Mouse (Mus musculus) right cerebral cortex, adult 2 months (tissue): Measurements from ENCODE around the gene Dclk2.

Experiments
- DNase-seq, 2 experiments: peaks; one replicate each; pipeline ENCODE4 v3.0.0; 2021 to 2022; ENCODE audit warnings: low spot score in 2 of 2

Gene Dclk2

GRCm38 (mm10) chr3:86844804-86845481, 75.7 kb downstream of the Dclk2 start:
- peak; percentile 54 to 63 for DNase-seq

DNA sequence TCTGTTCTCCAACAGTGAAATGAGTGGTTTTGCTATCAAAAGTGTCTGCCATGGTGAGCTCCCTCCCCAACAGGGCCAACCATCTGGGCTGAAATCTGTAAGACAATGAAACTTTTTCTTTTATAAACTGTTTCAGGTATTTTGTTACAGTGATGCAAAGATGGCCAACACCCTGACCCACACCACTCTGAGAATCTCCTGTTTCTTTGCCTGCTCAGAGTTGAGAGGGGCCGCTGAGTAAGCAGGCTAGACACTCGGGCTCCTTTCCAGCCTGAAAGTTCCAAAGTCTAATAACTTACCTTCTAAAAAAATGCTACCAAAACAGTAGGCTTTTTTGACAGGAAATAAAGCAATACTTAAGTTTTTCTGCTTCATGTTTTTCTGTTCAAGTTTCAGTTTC, 78.2 kb downstream of the Dclk2 start:
- no peak for DNase-seq

GRCm38 (mm10) chr3:86839606-86840005, 81.0 kb downstream of the Dclk2 start:
- DNase-seq: no peak

DNA sequence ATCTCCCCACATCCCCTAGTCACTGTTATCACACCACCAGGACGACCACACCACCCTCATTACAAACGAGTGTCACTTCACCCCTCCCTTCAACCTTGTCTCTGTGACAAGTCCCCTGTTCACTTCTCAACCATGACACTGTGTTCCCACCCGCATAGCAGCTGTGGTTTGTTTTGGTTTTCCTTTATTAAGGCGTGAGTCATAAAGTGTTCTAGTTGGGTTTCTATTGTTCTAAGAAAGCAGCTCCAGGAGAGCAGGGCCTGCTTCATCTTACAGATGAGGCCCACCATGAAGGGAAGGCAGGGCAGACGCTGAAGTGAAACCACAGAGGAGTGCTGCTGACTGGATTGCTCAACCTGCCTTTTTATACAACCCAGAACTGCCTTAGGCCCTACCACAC, 83.3 kb downstream of the Dclk2 start:
- DNase-seq: no peak

DNA sequence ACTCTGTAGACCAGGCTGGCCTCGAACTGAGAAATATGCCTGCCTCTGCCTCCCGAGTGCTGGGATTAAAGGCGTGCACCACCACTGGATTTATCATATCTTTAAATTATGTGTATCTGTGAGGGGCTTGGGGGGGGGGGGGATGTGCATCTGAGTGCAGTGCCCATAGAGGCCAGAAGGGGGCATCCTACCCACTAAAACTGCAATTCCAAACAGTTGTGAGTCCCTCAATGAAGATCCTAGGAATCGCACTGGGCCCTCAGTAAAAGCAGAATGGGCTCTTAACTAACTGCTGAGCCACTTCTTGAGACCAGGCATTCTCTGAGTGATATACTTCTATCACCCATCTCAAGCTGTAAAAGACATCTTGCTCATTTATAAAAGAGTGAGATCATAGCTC, 85.5 kb downstream of the Dclk2 start:
- DNase-seq: no peak

DNA sequence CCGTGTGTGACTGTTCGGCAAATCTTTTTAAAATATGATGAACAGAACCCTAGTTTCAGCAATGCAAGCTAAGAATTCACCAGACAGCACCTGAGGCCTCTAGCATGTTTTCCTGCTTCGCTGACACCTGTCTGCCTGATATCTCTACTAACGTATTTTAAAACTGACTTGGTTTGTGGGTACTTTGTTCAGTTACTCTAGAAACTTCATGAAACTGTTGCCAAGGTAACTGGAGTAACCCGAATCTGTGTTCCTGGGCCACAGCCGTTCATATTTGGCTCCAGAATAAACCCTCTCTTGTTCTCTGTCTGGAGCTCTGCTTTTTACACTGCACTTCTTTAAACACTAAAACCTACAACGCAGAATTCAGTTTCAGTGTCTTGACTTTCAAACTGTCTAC, 86.3 kb downstream of the Dclk2 start:
- DNase-seq: no peak

GRCm38 (mm10) chr3:86832591-86833267, 87.9 kb downstream of the Dclk2 start:
- peak in 1 of 2 experiments; percentile 52 for DNase-seq

DNA sequence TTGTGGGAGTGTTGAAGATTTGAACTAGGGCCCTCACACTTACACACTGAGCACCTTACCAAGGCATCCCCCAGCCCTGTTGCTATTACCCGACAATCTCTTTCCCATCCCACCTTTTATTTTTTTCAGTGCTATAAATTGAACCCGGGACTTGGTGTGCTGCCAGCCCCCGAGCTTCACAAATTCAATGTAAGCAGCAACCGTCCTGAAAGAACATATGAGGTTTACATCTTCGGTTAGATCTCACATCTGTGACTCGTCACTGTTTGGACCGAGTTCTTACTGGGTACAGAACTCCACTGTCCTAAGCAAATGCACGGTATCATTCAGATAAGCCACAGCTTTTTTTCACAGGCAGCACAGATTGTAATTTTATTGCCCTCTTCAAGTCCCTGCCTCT, 88.5 kb downstream of the Dclk2 start:
- DNase-seq: peak in 1 of 2 experiments; percentile 26

GRCm38 (mm10) chr3:86827506-86827905, 93.1 kb downstream of the Dclk2 start:
- DNase-seq: no peak

GRCm38 (mm10) chr3:86821383-86821782, 99.3 kb downstream of the Dclk2 start:
- DNase-seq: no peak

DNA sequence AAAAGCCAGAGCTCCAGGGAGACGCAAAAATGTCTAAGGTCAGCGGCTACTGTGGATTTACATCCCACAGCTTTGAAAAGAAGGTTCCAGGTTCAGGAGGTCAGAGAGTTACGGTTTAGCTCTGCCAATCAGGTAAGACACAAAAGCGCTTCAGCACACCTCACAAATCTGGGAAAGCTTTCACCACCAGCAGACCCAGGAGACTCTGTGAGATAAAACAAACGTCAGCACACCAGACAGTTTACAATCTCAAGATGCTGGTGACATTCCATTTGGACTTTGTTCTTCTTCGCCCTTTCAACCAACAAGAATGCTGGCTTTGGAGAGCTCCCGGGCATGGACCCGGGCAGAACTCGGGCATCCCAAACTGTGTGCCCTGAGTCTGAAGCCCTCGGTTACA, 100.3 kb downstream of the Dclk2 start:
- no peak for DNase-seq

DNA sequence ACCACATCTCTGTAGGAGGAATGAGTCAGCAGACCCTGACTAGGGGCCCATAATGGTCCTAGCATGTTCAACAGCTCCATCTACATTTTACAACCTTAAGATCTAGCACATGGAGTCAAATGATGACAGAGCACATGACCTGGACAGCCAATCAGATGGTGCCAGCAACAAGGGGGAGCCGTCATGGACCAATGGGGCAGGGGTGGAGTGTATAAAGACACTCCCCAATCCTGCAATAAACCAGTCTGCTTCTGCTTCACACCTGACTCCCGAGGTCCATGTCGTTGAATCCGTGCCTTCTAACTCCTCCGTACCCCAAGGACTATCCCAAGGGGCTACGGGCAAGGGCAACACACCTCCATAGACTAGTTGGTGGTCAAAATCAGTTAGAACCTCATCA, 101.3 kb downstream of the Dclk2 start:
- no peak for DNase-seq

- no peak for DNase-seq
These were observed 102.6 kb downstream of the Dclk2 start for GRCm38 (mm10) chr3:86818001-86818585.

GRCm38 (mm10) chr3:86812689-86813088, 108.0 kb downstream of the Dclk2 start:
- DNase-seq: peak; percentile 81

DNA sequence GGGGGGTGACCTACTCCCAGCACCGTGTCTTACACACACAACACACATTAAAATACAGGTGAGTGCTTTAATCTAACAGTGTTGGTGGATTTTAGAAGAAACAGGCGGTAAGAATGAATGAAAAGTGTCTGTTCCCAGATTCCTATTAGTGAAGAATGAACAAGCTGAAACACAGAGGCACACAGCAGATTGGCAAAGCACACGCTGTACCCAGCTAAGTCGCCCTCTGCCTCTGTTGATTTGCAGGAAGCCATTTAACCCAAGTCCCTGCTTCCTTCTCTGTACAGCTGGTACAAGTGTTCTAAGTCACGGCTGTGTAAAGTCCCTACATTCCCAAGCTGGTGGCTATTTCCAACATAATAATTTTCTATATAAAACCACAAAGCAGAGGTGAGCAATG, 109.7 kb downstream of the Dclk2 start:
- DNase-seq: no peak

- no peak for DNase-seq
These were observed 111.0 kb downstream of the Dclk2 start for GRCm38 (mm10) chr3:86809646-86810045.

- DNase-seq: peak; percentile 55
These were observed 111.5 kb downstream of the Dclk2 start for GRCm38 (mm10) chr3:86809199-86809598.

DNA sequence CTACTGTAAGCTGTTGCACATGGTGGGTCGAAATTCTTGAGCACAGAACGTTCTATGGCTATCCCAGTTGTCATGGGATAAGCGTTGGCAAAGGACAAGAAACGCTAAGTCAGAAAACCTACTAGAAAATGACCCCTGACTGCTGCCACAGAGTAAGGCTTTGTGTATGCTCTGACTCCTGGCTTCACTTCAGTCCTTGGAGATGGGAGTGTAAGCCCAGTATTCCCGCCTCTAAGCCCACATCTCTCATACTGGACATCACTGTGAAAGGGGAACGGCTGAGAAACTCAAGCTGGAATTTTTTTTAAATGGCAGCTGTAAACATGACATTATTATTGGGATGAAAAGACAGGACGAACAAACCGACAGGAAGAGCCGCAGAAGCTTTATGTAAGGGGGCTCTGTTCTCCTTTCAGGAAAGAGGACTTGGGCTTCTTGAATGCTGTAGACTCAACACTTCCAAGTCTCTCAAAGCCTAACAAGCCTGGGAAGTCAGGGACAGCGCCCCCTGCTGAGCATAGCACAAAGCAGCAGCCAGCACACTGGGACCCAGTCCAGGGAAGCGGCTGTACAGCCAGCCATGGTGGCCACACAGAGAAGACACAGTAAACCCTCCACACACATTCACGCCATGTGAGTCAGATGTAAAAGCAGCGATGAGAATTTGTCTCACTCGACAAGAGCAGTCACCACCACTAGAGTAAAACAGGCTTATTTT, 112.7 kb downstream of the Dclk2 start:
- peak in 1 of 2 experiments; percentile 61 for DNase-seq

DNA sequence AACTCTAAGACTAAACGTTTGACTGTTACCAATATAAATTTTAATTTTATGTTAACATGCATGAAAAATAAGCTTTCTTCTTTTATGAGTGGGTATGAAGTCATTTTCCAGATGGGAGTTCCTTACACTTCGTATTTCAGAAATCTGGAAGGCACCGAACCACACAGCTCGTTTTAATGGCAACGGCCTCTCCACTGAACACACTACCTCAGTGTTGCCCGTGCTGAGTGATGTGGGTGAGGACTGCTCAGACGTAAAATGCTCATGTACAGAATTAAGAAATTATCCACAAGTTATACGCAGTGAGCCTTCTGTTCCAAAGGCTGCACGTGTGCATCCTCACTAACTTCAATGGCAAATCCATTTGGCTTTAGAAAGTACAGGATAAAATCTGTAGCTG, 113.8 kb downstream of the Dclk2 start:
- no peak for DNase-seq

- DNase-seq: peak; percentile 71 to 76
These were observed 116.4 kb downstream of the Dclk2 start for GRCm38 (mm10) chr3:86804265-86804664.

DNA sequence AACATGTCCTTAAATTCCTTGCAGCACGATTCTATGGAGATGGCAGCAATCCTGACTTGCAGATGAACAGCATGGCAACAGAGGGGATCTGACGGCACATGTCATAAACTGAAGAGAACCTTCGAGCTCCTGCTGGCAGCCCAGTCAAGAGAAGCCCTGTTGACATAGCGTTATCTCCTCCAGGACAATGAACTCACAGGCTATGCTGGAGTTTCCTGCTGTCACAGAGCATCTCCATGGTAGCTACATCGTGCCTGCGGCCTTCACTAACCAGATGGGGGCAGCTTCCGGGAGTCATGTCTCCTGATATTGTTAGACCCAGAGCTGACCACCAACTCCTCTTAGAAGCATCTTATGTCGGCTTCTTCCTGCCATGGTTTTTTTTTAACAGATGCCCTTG, 117.8 kb downstream of the Dclk2 start:
- no peak for DNase-seq

DNA sequence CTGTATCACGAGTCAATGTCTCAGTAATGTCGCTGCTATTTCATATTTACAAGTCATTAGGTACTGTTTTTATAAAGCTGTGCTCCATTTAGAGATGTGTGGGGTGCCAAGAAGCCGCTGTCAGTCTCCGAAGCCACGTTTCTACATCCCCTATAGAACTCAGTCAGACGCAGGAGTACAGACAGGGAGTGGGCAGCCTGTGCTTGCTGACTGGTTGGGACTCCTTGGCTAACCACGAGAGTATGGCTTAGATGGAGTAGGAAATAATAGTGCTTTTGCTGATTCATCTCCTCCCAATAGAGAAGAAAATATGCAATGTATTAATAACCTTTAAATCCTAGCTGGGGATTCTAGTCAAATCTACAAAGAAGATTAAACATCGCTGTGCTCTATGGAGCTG, 119.8 kb downstream of the Dclk2 start:
- DNase-seq: no peak

DNA sequence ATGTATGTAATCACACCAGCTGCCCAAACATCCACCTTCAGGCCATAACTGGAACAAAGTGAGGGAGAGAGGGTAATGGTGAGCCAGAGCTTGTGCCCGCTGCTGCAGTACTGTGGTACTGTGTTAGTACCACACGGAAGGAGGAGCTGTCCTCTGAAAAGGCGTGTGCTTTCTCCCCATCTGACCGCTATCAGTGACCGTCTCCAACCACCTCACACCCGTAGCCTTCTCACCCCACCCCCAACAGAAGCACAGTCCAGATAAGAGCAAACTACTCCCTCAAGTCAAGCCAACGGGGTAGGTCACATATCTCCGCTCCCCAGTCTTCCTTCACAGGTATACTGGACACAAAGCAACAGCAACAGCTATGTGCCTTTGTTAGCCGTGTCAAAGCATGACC, 121.6 kb downstream of the Dclk2 start:
- DNase-seq: no peak
